Comparison of ENCODE assay signal across 8 mouse cellular contexts in genomic region chr16:29579167-29579786, GRCm38 (mm10). TPM values are rescaled to one million over a fixed set of nuclear protein-coding genes. Genes with fewer than 3 reads are reported as not detected.
DNase-seq lines count a peak whose midpoint lies in the region; ATAC-seq and TF ChIP-seq lines count a peak whose summit lies in the region.

Gene Opa1 (plus strand): TSS chr16:29579334.

- peak within 1 kb of the TSS; percentile 74 for H3K9ac ChIP-seq in ES-Bruce4 (ENCODE audit: low read depth, poor library complexity, severe bottlenecking)
- H3K9ac ChIP-seq in forebrain, embryonic 13.5 days, result peak within 1 kb of the TSS; percentile 92
- peak within 1 kb of the TSS; percentile 94 for H3K9ac ChIP-seq in liver, postnatal 0 days (replicated peaks)
- peak within 1 kb of the TSS; percentile 90 for H3K9ac ChIP-seq in neural tube, embryonic 14.5 days (replicated peaks; ENCODE audit: low read depth, low read length)

- H3K27ac ChIP-seq in ES-Bruce4 (ENCODE audit: insufficient read depth, low read length), result no peak within 1 kb of the TSS
- no peak within 1 kb of the TSS for H3K27ac ChIP-seq in forebrain, embryonic 13.5 days
- H3K27ac ChIP-seq in liver, postnatal 0 days (ENCODE audit: low read depth), result peak within 1 kb of the TSS; percentile 84
- peak within 1 kb of the TSS; percentile 39; the same call in 1 of the 2 replicates for H3K27ac ChIP-seq in neural tube, embryonic 14.5 days (ENCODE audit: low read depth, low read length)

- no peak for TF ChIP-seq POLR2A in ES-Bruce4 (IDR thresholded peaks at IDR 0.05; ENCODE audit: insufficient read depth, low read length)

- ATAC-seq in cerebellum, adult (ENCODE audit: insufficient number of reproducible peaks, low FRiP score, low TSS enrichment), result peak; percentile 97
- ATAC-seq in forebrain, embryonic 13.5 days, result peak; percentile 99
- peak; percentile 98 for ATAC-seq in liver, postnatal 0 days
- ATAC-seq in neural tube, embryonic 14.5 days (ENCODE audit: low read depth), result peak; percentile 99

- peak; percentile 77; the same call in 1 of the 2 replicates for TF ChIP-seq EP300 in ES-Bruce4 (IDR thresholded peaks at IDR 0.05; ENCODE audit: insufficient read depth, low read depth, low read length)
- TF ChIP-seq EP300 in liver, postnatal 0 days (IDR thresholded peaks at IDR 0.05; ENCODE audit: low read depth), result peak; percentile 45; the same call in 1 of the 2 replicates

- no peaks in the 10 kb centered on the region for H3K36me3 ChIP-seq in ES-Bruce4 (ENCODE audit: control insufficient read depth, insufficient read depth, low read length, poor library complexity, severe bottlenecking)
- no peaks in the 10 kb centered on the region for H3K36me3 ChIP-seq in forebrain, embryonic 13.5 days (ENCODE audit: poor library complexity, severe bottlenecking)
- no peaks in the 10 kb centered on the region for H3K36me3 ChIP-seq in liver, postnatal 0 days (replicated peaks; ENCODE audit: insufficient read depth, low read length)
- H3K36me3 ChIP-seq in neural tube, embryonic 14.5 days (ENCODE audit: control insufficient read depth, insufficient read depth, low read length), result no peaks in the 10 kb centered on the region

- intact Hi-C loops in heart, postnatal 10 days (cut with DNase I), result loop anchor here (5.0 kb wide), 2 partner anchors 647 to 742 kb away; no protein-coding TSS in a partner anchor

- peak within 1 kb of the TSS; percentile 96 for H3K4me3 ChIP-seq in ES-Bruce4 (ENCODE audit: low read depth, low read length)
- H3K4me3 ChIP-seq in forebrain, embryonic 13.5 days, result peak within 1 kb of the TSS; percentile 98
- H3K4me3 ChIP-seq in liver, postnatal 0 days (ENCODE audit: low read depth, low read length), result peak within 1 kb of the TSS; percentile 93
- H3K4me3 ChIP-seq in neural tube, embryonic 14.5 days (ENCODE audit: low read depth, low read length), result peak within 1 kb of the TSS; percentile 94

- WGBS in forebrain, embryonic 13.5 days, result 0% methylated on average over 39 of the region's 39 CpGs
- under 1% methylated on average over 39 of the region's 39 CpGs for WGBS in large intestine, adult 2 months
- WGBS in liver, postnatal 0 days (ENCODE audit: insufficient replicate concordance), result 0% methylated on average over 39 of the region's 39 CpGs
- WGBS in neural tube, embryonic 14.5 days, result under 1% methylated on average over 39 of the region's 39 CpGs

- H3K27me3 ChIP-seq in ES-Bruce4 (ENCODE audit: control insufficient read depth, insufficient read depth, low read length, poor library complexity, severe bottlenecking), result no peaks in the 10 kb centered on the region
- H3K27me3 ChIP-seq in forebrain, embryonic 13.5 days, result no peaks in the 10 kb centered on the region
- H3K27me3 ChIP-seq in liver, postnatal 0 days (ENCODE audit: insufficient read depth, low read length), result no peaks in the 10 kb centered on the region
- H3K27me3 ChIP-seq in neural tube, embryonic 14.5 days (ENCODE audit: control insufficient read depth, insufficient read depth, low read length), result no peaks in the 10 kb centered on the region; the same call in 1 of the 2 replicates

- DNase-seq in heart, postnatal 10 days, result peak; percentile 97 to 99
- peak; percentile 80 for DNase-seq in large intestine, adult 2 months (ENCODE audit: low read depth, low spot score)
- DNase-seq in liver, postnatal 0 days, result peak; percentile 98
- peak; percentile 98 for DNase-seq in testis, postnatal 10 days (ENCODE audit: low spot score)

- peak within 1 kb of the TSS; percentile 92 for H3K4me2 ChIP-seq in forebrain, embryonic 13.5 days
- peak within 1 kb of the TSS; percentile 81 for H3K4me2 ChIP-seq in liver, postnatal 0 days (ENCODE audit: low read depth, low read length)
- H3K4me2 ChIP-seq in neural tube, embryonic 14.5 days (ENCODE audit: low read depth, low read length), result peak within 1 kb of the TSS; percentile 89

- H3K9me3 ChIP-seq in ES-Bruce4 (replicated peaks; ENCODE audit: control insufficient read depth, insufficient read depth, low read length, poor library complexity, severe bottlenecking), result no peaks in the 10 kb centered on the region
- H3K9me3 ChIP-seq in forebrain, embryonic 13.5 days (replicated peaks), result no peaks in the 10 kb centered on the region
- H3K9me3 ChIP-seq in liver, postnatal 0 days (ENCODE audit: low read length), result no peaks in the 10 kb centered on the region
- no peaks in the 10 kb centered on the region for H3K9me3 ChIP-seq in neural tube, embryonic 14.5 days (ENCODE audit: control insufficient read depth, low read length)

- H3K4me1 ChIP-seq in ES-Bruce4 (ENCODE audit: control insufficient read depth, insufficient read depth, low read length), result no peaks in the 10 kb centered on the region
- H3K4me1 ChIP-seq in forebrain, embryonic 13.5 days, result peaks cover 14% of the 10 kb centered on the region
- H3K4me1 ChIP-seq in liver, postnatal 0 days (ENCODE audit: insufficient read depth), result peaks cover 14% of the 10 kb centered on the region
- peaks cover 10% of the 10 kb centered on the region for H3K4me1 ChIP-seq in neural tube, embryonic 14.5 days (ENCODE audit: control insufficient read depth, insufficient read depth, low read length)

- no peak for TF ChIP-seq CTCF in ES-Bruce4 (IDR thresholded peaks at IDR 0.05; ENCODE audit: low read depth, low read length)
- 0 out of 2 replicates have a peak, but pooled peaks have one; percentile 4 for TF ChIP-seq CTCF in liver, postnatal 0 days (IDR thresholded peaks at IDR 0.05; ENCODE audit: low read depth)

RNA-seq across cellular contexts. Expression of gene Opa1, which starts in this region (rescaled TPM):
- polyA plus RNA-seq in ES-Bruce4 (2011; ENCODE audit: insufficient read depth, insufficient read length, low read depth, missing spikeins), result 60.1 and 60.7 TPM in 2 replicates
- 40.0 and 41.6 TPM in 2 replicates for polyA plus RNA-seq in forebrain, embryonic 13.5 days (2015; fragmentation: Nextera tagmentation; extraction: Ambion mirVana)
- 100 to 1,000 TPM; 133 to 135 TPM for total RNA-seq in heart, postnatal 10 days (2021)
- 7.6 and 12.5 TPM in 2 replicates for polyA plus RNA-seq in large intestine, adult 2 months (2012; rRNA removed)
- polyA plus RNA-seq in liver, postnatal 0 days (2015; fragmentation: Nextera tagmentation; extraction: Ambion mirVana), result 12.3 and 15.2 TPM in 2 replicates
- polyA plus RNA-seq in neural tube, embryonic 14.5 days (2014; fragmentation: Nextera tagmentation; extraction: Ambion mirVana), result 64.8 and 68.8 TPM in 2 replicates

Comparison
In these comparisons a context has a peak if more than half of its experiments do, and no peak if none do; other contexts are left out.
1. H3K27ac ChIP-seq: peak in liver, postnatal 0 days (single experiment) and neural tube, embryonic 14.5 days (single experiment); none in ES-Bruce4 (single experiment) and forebrain, embryonic 13.5 days (single experiment).
2. Peak in every context shown above with its lines, with median percentiles within 50 percentile points of each other: H3K4me3 ChIP-seq, H3K9ac ChIP-seq, ATAC-seq, H3K4me2 ChIP-seq and DNase-seq.